Mouse (Mus musculus): ENCODE data around the gene Traf3. TPM values are rescaled to one million over a fixed set of nuclear protein-coding genes. Genes with fewer than 3 reads are reported as not detected.

Gene Traf3
- polyA plus RNA-seq, 1 experiment from 2014 or later = 15.7 TPM

- Histone ChIP-seq H3K9ac (replicated peaks) (no peak overlapping the region), H3K27ac (no peak overlapping the region), H3K4me1 (replicated peaks) (no peaks in the 10 kb centered on the region), H3K4me2 (replicated peaks) (no peak overlapping the region), H3K9me3 (no peaks in the 10 kb centered on the region), H3K27me3 (no peaks in the 10 kb centered on the region), H3K36me3 (peaks cover 95% of the 10 kb centered on the region), H3K4me3 (replicated peaks) (no peak overlapping the region)
- WGBS = 95% methylated on average over 27 of the region's 27 CpGs
- no peak for ATAC-seq
Observed at GRCm38 (mm10) chr12:111301322-111302017, 135.3 kb downstream of the Traf3 start.

- Histone ChIP-seq H3K9ac (replicated peaks) (no peak overlapping the region), H3K27ac (no peak overlapping the region), H3K4me3 (replicated peaks) (no peak overlapping the region), H3K9me3 (no peaks in the 10 kb centered on the region), H3K4me2 (replicated peaks) (no peak overlapping the region), H3K4me1 (replicated peaks) (no peaks in the 10 kb centered on the region), H3K27me3 (no peaks in the 10 kb centered on the region), H3K36me3 (peaks cover 95% of the 10 kb centered on the region)
- ATAC-seq = no peak
- 95% methylated on average over 14 of the region's 14 CpGs for WGBS
Observed at GRCm38 (mm10) chr12:111302018-111302345, 135.8 kb downstream of the Traf3 start.

GRCm38 (mm10) chr12:111303702-111304337, 137.7 kb downstream of the Traf3 start:
- H3K36me3 ChIP-seq = peaks cover 94% of the 10 kb centered on the region
- 92% methylated on average over 8 of the region's 8 CpGs for WGBS
- no peaks in the 10 kb centered on the region for H3K4me1 ChIP-seq (replicated peaks)
- H3K9ac ChIP-seq (replicated peaks) = no peak overlapping the region
- H3K4me3 ChIP-seq (replicated peaks) = no peak overlapping the region
- no peak for ATAC-seq
- H3K27ac ChIP-seq = no peak overlapping the region
- H3K27me3 ChIP-seq = no peaks in the 10 kb centered on the region
- no peaks in the 10 kb centered on the region for H3K9me3 ChIP-seq
- no peak overlapping the region for H3K4me2 ChIP-seq (replicated peaks)

GRCm38 (mm10) chr12:111306821-111307220, 140.7 kb downstream of the Traf3 start:
- WGBS = 90% methylated on average over 8 of the region's 8 CpGs
- Histone ChIP-seq H3K4me2 (replicated peaks) (no peak overlapping the region), H3K27ac (no peak overlapping the region), H3K4me1 (replicated peaks) (no peaks in the 10 kb centered on the region), H3K4me3 (replicated peaks) (no peak overlapping the region), H3K27me3 (no peaks in the 10 kb centered on the region), H3K36me3 (peaks cover 98% of the 10 kb centered on the region), H3K9me3 (no peaks in the 10 kb centered on the region), H3K9ac (replicated peaks) (no peak overlapping the region)
- no peak for ATAC-seq

- H3K27me3 ChIP-seq = no peaks in the 10 kb centered on the region
- H3K27ac ChIP-seq = no peak overlapping the region
- H3K36me3 ChIP-seq = peaks cover 97% of the 10 kb centered on the region
- H3K4me3 ChIP-seq (replicated peaks) = no peak overlapping the region
- WGBS = 83% methylated on average over 12 of the region's 12 CpGs
- H3K9me3 ChIP-seq = no peaks in the 10 kb centered on the region
- ATAC-seq = no peak
- no peak overlapping the region for H3K9ac ChIP-seq (replicated peaks)
- no peak overlapping the region for H3K4me2 ChIP-seq (replicated peaks)
- H3K4me1 ChIP-seq (replicated peaks) = no peaks in the 10 kb centered on the region
Observed at GRCm38 (mm10) chr12:111309256-111309655, 143.1 kb downstream of the Traf3 start.

- Histone ChIP-seq H3K36me3 (peaks cover 97% of the 10 kb centered on the region), H3K27ac (no peak overlapping the region), H3K9me3 (no peaks in the 10 kb centered on the region), H3K27me3 (no peaks in the 10 kb centered on the region), H3K4me1 (replicated peaks) (no peaks in the 10 kb centered on the region), H3K4me2 (replicated peaks) (no peak overlapping the region), H3K9ac (replicated peaks) (no peak overlapping the region), H3K4me3 (replicated peaks) (no peak overlapping the region)
- no peak for ATAC-seq
- WGBS = 88% methylated on average over 14 of the region's 14 CpGs
Observed at GRCm38 (mm10) chr12:111309931-111310330, 143.8 kb downstream of the Traf3 start.

GRCm38 (mm10) chr12:111311775-111312174, 145.6 kb downstream of the Traf3 start:
- H3K27me3 ChIP-seq = no peaks in the 10 kb centered on the region
- H3K9ac ChIP-seq (replicated peaks) = no peak overlapping the region
- WGBS = 97% methylated on average over 10 of the region's 10 CpGs
- no peak for ATAC-seq
- no peak overlapping the region for H3K4me2 ChIP-seq (replicated peaks)
- H3K27ac ChIP-seq = no peak overlapping the region
- H3K4me1 ChIP-seq (replicated peaks) = no peaks in the 10 kb centered on the region
- H3K9me3 ChIP-seq = no peaks in the 10 kb centered on the region
- H3K4me3 ChIP-seq (replicated peaks) = no peak overlapping the region
- H3K36me3 ChIP-seq = peaks cover 97% of the 10 kb centered on the region

- no peak overlapping the region for H3K9ac ChIP-seq (replicated peaks)
- 95% methylated on average over 7 of the region's 7 CpGs for WGBS
- H3K27ac ChIP-seq = no peak overlapping the region
- H3K4me3 ChIP-seq (replicated peaks) = no peak overlapping the region
- H3K36me3 ChIP-seq = peaks cover 99% of the 10 kb centered on the region
- H3K4me1 ChIP-seq (replicated peaks) = no peaks in the 10 kb centered on the region
- H3K4me2 ChIP-seq (replicated peaks) = no peak overlapping the region
- no peaks in the 10 kb centered on the region for H3K9me3 ChIP-seq
- H3K27me3 ChIP-seq = no peaks in the 10 kb centered on the region
- ATAC-seq = no peak
Observed at GRCm38 (mm10) chr12:111314273-111314672, 148.1 kb downstream of the Traf3 start.

Other genes starting within 250 kb of the Traf3 start
- 6.0 and 6.3 TPM in 2 replicates for gene Ankrd9, start 187.3 kb upstream of the Traf3 start, polyA plus RNA-seq (2015; fragmentation: Nextera tagmentation; extraction: Ambion mirVana)
- gene Rcor1, start 127.0 kb upstream of the Traf3 start, polyA plus RNA-seq (2015; fragmentation: Nextera tagmentation; extraction: Ambion mirVana) = 6.0 and 6.5 TPM in 2 replicates
- not detected in 2 replicates for gene 4930595D18Rik, start 18.1 kb downstream of the Traf3 start, polyA plus RNA-seq (2015; fragmentation: Nextera tagmentation; extraction: Ambion mirVana)
- 1.9 and 2.0 TPM in 2 replicates for gene Amn, start 104.7 kb downstream of the Traf3 start, polyA plus RNA-seq (2015; fragmentation: Nextera tagmentation; extraction: Ambion mirVana)
- gene Cdc42bpb, start 211.3 kb downstream of the Traf3 start, polyA plus RNA-seq (2015; fragmentation: Nextera tagmentation; extraction: Ambion mirVana) = 37.7 and 39.8 TPM in 2 replicates
- 0.32 TPM in 1 of 2 replicates, not detected in the other for gene Lbhd2, start 240.4 kb downstream of the Traf3 start, polyA plus RNA-seq (2015; fragmentation: Nextera tagmentation; extraction: Ambion mirVana)